Mouse (Mus musculus) left cerebral cortex, postnatal 36 days (tissue): ENCODE measurements around the gene Gnat2. TPM values are rescaled to one million over a fixed set of nuclear protein-coding genes. Genes with fewer than 3 reads are reported as not detected.

Experiments
- DNase-seq, 2 experiments: peaks; one replicate each; pipeline ENCODE4 v3.0.0; 2021 to 2022; ENCODE audit warnings: low spot score in 2 of 2, mixed read lengths in 1 of 2
- intact Hi-C: fragments of 180-260 bp; cut with DNase I; formaldehyde crosslinking; loops from one replicate; pipeline ENCODE4 v1.15.1; 2025
- total RNA-seq, 2 experiments: library from RNA; stranded (reverse); gene quantifications; 2 replicates each; pipeline ENCODE4 v1.2.3; 2021

Gnat2 gene
- total RNA-seq, 2 experiments from 2014 or later = not detected

GRCm38 (mm10) chr3:108102075-108102474 is 9.5 kb downstream of the Gnat2 start:
- intact Hi-C loops = no loop called here

GRCm38 (mm10) chr3:108105281-108105680 is 12.7 kb downstream of the Gnat2 start:
- intact Hi-C loops = no loop called here
- no peak for DNase-seq

More at GRCm38 (mm10) chr3:108102075-108102474, 9.5 kb downstream of the Gnat2 start:
- DNase-seq = no peak

DNA sequence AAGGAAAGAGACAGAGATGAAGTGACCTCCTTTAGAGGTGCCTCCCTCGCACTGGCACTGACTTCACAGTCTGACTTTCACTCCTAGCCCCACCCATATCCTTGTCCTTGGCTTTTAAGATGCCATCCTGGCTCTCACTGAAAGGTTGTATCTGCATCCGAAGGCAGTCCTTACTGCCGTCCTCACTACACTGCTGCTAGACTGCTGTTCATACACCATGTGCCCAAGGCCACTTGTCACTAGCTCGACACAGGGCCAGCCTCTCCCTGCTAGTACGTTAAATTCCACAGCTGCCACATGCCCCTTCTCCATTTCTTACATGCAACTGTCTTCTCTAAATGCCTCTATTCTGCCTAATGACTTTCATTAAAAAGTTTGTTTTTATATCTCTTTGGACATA is 18.7 kb downstream of the Gnat2 start:
- intact Hi-C loops = no loop called here
- DNase-seq = no peak

DNA sequence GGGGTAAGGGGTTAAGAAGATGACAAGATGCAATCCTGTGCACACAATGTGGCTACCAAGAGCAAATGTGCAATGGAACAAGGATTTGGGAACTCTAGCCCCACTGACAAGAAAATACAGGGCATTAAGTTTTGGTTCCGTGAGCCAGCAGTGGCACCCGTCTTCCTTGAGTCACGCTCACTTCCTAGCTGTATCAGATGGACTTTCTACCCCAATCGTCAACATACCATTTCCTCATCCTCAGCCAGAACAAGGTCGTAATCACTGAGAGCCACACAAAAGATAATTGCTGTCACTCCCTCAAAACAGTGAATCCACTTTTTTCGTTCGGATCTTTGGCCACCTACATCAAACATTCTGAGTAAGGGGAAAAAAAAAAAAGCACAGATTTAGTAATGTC is 19.7 kb downstream of the Gnat2 start:
- no peak for DNase-seq
- intact Hi-C loops = no loop called here

GRCm38 (mm10) chr3:108112666-108113065 is 20.1 kb downstream of the Gnat2 start:
- DNase-seq = no peak
- intact Hi-C loops = no loop called here

GRCm38 (mm10) chr3:108113591-108114289 is 21.2 kb downstream of the Gnat2 start:
- intact Hi-C loops = no loop called here
- DNase-seq = no peak

- DNase-seq = no peak
- intact Hi-C loops = loop anchor here (5.0 kb wide), 1 partner anchor 45 kb away; no protein-coding TSS in a partner anchor
These were observed 24.9 kb downstream of the Gnat2 start for GRCm38 (mm10) chr3:108117465-108117864.

- no peak for DNase-seq
- intact Hi-C loops = no loop called here
These were observed 28.5 kb downstream of the Gnat2 start for GRCm38 (mm10) chr3:108121101-108121500.

GRCm38 (mm10) chr3:108123242-108123641 is 30.7 kb downstream of the Gnat2 start:
- intact Hi-C loops = no loop called here
- DNase-seq = no peak

DNA sequence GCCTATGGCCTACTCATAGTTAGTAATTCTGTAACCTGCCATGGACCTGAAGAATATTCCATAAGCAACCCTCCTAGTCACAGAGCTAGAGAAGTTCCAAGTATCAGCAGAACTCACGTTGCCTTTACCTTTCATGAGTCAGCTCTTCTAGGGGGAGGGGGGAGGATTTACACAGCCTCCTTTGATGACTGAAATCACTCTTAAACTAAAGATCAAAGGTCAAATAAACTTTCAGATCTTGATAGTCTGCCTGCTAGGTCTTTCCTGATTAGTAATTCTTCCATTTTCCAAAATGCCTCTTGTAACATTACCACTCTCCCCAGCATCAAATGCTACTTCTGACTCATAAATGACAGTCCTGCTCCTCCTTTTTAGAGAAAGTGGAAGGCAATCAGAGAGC is 31.5 kb downstream of the Gnat2 start:
- DNase-seq = no peak
- intact Hi-C loops = no loop called here

GRCm38 (mm10) chr3:108126327-108126726 is 33.7 kb downstream of the Gnat2 start:
- intact Hi-C loops = no loop called here
- DNase-seq = no peak

DNA sequence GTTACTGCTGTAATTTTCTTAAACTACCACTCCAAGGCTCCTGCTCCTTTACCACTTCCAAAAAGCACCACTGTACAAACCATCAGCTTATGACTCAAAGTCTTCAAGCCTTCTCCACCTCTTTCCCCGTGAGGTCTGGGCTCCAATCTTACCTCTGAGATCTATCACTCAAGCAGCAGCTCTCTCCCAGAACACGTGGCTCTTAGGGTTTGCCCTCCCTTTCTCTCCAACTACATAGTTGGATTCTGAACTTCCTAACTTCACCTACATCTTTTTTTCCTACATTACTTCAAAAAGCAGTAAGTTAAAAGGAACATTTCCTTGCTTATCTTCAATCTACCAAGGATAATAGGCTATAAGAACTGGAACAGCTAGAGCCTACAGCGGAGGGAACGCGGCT is 35.9 kb downstream of the Gnat2 start:
- no peak for DNase-seq
- intact Hi-C loops = no loop called here

DNA sequence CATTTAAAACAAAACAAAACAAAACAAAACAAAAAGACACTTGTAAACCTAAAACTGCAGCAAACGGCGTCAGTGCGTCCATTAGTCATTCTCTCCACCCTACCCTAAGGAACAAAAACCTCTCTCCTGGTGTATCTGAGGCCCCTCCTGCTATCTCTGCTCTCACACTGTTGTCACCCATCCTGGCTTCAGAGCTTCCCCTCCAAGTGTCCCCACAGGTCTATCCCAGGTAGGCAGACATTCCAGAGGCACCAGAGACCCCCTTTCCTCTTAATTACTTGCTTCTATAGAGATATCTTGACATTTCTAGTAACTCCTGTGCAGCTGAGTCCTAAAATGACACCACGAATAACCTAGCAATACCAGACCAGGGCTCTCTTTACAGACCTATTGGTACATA is 36.8 kb downstream of the Gnat2 start:
- DNase-seq = no peak
- intact Hi-C loops = no loop called here

DNA sequence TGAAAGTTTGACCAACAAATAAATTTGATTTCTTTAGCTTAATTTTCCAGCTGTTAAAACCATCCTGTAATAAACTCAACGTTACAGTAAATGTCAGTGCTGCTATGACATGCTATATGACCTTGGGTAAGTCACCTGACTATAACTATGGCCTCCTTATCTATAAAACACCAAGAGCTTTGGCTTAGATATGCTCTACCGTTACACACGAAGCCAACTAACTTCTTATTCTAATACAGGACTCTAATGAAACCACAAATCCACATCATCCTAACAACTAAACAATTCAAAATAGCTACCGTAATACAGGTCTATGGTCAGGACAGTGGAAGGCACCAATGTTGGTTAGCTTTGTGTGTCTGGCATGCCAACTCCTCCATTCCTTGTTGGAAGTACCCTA is 37.2 kb downstream of the Gnat2 start:
- intact Hi-C loops = no loop called here
- DNase-seq = no peak

DNA sequence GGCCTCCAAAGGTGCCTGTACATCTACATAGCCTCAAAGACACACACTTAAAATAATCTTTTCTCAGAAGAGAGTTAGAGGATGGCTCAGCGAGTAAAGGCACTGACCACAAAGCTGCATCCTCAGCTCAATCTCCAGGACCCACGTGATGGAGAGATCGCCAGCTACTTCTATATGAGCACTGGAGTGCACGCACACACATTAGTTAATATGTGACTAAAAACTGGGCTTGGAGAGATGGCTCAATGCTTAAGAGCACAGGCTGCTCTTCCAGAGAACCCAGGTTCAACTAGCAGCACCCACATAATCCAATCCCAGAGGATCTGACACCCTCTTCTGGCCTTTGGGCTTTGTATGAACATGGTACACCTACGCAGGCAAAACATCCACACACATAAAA is 38.6 kb downstream of the Gnat2 start:
- DNase-seq = no peak
- intact Hi-C loops = no loop called here

GRCm38 (mm10) chr3:108131821-108132220 is 39.2 kb downstream of the Gnat2 start:
- intact Hi-C loops = no loop called here
- DNase-seq = no peak

DNA sequence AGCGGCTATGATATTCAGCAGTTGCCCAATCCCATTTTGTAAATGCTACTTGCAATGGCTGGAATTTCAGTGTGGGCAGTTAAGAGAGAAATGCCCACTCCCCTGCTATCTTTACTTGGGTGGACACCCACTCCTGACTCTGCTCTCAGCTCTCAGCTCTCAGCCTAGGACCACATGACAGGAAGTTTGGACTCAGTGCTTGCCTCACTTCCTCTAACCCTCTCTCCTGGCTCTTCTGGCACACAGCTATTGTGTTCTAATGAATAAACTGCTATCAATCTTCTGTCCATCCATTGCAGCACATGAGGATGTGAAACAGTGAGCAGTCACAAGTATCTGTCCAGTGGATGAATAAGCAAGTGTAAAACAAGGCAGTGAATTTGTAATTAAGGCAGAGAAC is 39.9 kb downstream of the Gnat2 start:
- DNase-seq = no peak
- intact Hi-C loops = no loop called here

DNA sequence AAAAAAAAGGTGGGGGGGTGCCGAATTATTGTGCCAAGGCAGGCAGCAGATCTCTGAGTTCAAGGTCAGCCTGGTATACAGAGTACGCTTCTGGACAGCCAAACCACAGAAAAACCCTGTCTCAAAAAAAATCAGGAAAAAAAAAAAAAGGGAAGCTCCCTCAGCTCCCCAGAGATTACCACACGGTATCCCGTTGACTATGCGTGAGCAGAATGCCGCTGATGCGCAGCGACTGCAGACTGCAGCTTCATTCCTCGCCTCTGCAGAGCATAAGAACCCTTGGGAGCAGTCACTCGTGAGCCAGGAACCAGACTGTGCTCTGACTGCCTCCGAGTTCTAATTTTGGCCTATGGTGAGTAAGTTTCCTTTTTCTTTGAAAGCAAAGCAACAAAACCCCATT is 42.1 kb downstream of the Gnat2 start:
- peak; percentile 70 to 76 for DNase-seq
- intact Hi-C loops = no loop called here

- intact Hi-C loops = no loop called here
- no peak for DNase-seq
These were observed 46.5 kb downstream of the Gnat2 start for GRCm38 (mm10) chr3:108139113-108139512.

DNA sequence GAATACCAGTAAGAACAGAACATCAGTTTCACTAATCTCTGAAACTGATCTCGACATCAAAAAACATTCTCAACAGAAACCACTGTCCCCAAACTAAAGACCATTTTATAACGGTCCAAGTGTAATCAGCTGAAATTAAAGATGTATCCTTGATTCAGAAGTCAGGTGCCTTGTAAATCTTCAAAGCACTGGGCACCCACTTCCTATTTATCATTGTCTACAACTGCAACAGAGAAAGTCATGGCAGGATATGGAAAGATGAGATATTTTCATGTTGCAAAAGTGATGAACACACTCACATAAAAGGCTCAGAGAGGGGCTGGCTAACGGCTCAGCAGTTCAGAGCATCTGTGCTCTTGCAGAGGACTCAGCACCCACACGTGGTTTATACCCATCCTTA is 48.2 kb downstream of the Gnat2 start:
- intact Hi-C loops = loop anchor here (10.0 kb wide), 1 partner anchor 446 kb away; the partner anchor contains the start of gene Ahcyl1
- DNase-seq = no peak

GRCm38 (mm10) chr3:108145534-108146445 is 53.2 kb downstream of the Gnat2 start, which contains the start of gene Gnai3:
TSS of gene Gnai3 (minus strand) at chr3:108146146.
- DNase-seq = peak; percentile 91 to 93
- intact Hi-C loops = loop anchor here (5.0 to 10.0 kb wide), 3 partner anchors 58 to 451 kb away; partner anchors contain the start of genes Ahcyl1 and Ampd2
